Mouse (Mus musculus) erythroblast, embryonic 14.5 days (primary cell): Measurements from ENCODE around the gene Zc2hc1b.

Source experiments
- GATA1 ChIP-seq: IDR thresholded peaks from 2 replicates; pipeline ENCODE4 v1.6.1; 2012; ENCODE audit warnings: low read length, inconsistent platforms, mixed read lengths
- TAL1 ChIP-seq: IDR thresholded peaks from 3 replicates; pipeline ENCODE4 v1.6.1; 2012; ENCODE audit warnings: low read length, inconsistent platforms, mixed read lengths

- TF ChIP-seq GATA1 (no peak), TAL1 (no peak)
Measured at GRCm38 (mm10) chr10:13133850-13134249, 44.0 kb downstream of the Zc2hc1b start.
